Comparison of ENCODE assay signal across 31 mouse cellular contexts in the genomic region with DNA sequence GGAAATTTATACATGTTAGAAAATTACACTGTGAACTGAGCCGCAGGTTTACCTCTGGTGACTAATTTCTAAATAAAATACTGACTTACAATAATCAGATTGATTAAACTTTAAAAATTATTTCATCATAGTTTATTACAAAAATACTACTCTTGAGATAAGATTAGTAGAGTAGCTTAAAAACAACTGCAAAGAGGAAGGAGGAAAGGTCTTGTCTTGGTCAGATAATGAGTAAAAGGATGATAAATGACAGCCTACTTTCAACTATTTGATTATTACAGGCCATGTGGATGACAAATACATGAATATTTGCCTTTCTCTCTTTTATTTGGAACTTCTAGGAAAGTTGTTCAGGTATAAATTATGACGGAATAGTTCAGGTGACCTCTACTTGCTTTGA.
"Had no signal": no experiment of that assay in that cellular context is flagged by ENCODE, and none has a peak within 500 bp of the region (broad histone marks: within the 10 kb centered on the region; RNA-seq: fewer than 3 reads in every experiment).

No protein-coding gene starts in this region.

- H3K27ac ChIP-seq: heart, embryonic 10.5 days; heart, embryonic 13.5 days; heart, embryonic 15.5 days; hindbrain, embryonic 10.5 days; hindbrain, embryonic 12.5 days; hindbrain, embryonic 13.5 days; hindbrain, embryonic 14.5 days; hindbrain, embryonic 15.5 days; hindbrain, postnatal 0 days; intestine, embryonic 15.5 days; kidney, embryonic 15.5 days; kidney, postnatal 0 days; layer of hippocampus, adult 2 months; left cerebral cortex, adult 2 months had no signal

- H3K27me3 ChIP-seq: heart, embryonic 12.5 days; heart, embryonic 13.5 days; heart, embryonic 15.5 days; hindbrain, embryonic 12.5 days; hindbrain, embryonic 13.5 days; hindbrain, embryonic 15.5 days; intestine, embryonic 15.5 days; kidney, embryonic 15.5 days had no signal

- H3K36me3 ChIP-seq: heart, embryonic 10.5 days; heart, embryonic 12.5 days; heart, embryonic 13.5 days; heart, embryonic 15.5 days; hindbrain, embryonic 10.5 days; hindbrain, embryonic 12.5 days; hindbrain, embryonic 13.5 days; hindbrain, embryonic 15.5 days; intestine, embryonic 15.5 days; kidney, embryonic 15.5 days had no signal

- H3K4me3 ChIP-seq: heart, embryonic 10.5 days; heart, embryonic 12.5 days; heart, embryonic 13.5 days; heart, embryonic 15.5 days; hindbrain, embryonic 10.5 days; hindbrain, embryonic 12.5 days; hindbrain, embryonic 13.5 days; hindbrain, embryonic 15.5 days; intestine, embryonic 15.5 days; kidney, embryonic 15.5 days; layer of hippocampus, adult 2 months; left cerebral cortex, adult 2 months had no signal

- DNase-seq: heart, postnatal 10 days; heart, postnatal 14 days; heart, postnatal 36 days; heart, postnatal 4 days; kidney, adult 11 months; kidney, adult 18-20 months; kidney, adult 2 months; kidney, adult 8-10 months; kidney, adult 9 months; kidney, postnatal 10 days; kidney, postnatal 14 days; kidney, postnatal 25 days; kidney, postnatal 36 days; kidney, postnatal 4 days; layer of hippocampus, adult 9-11 months; layer of hippocampus, postnatal 36 days had no signal

- H3K4me1 ChIP-seq: heart, embryonic 10.5 days; heart, embryonic 12.5 days; heart, embryonic 13.5 days; heart, embryonic 15.5 days; hindbrain, embryonic 10.5 days; hindbrain, embryonic 12.5 days; hindbrain, embryonic 13.5 days; hindbrain, embryonic 15.5 days; intestine, embryonic 15.5 days; kidney, embryonic 15.5 days had no signal

- H3K9ac ChIP-seq: heart, embryonic 12.5 days; heart, embryonic 13.5 days; heart, embryonic 15.5 days; hindbrain, embryonic 12.5 days; hindbrain, embryonic 13.5 days; hindbrain, embryonic 14.5 days; hindbrain, embryonic 15.5 days; intestine, embryonic 15.5 days; kidney, embryonic 15.5 days had no signal

- H3K9me3 ChIP-seq: heart, embryonic 10.5 days; heart, embryonic 12.5 days; heart, embryonic 13.5 days; heart, embryonic 15.5 days; hindbrain, embryonic 10.5 days; hindbrain, embryonic 12.5 days; hindbrain, embryonic 13.5 days; hindbrain, embryonic 15.5 days; intestine, embryonic 15.5 days; kidney, embryonic 15.5 days had no signal
